Mouse (Mus musculus) heart, embryonic 10.5 days (tissue): Measurements from ENCODE around the gene Psmd5. TPM values are rescaled to one million over a fixed set of nuclear protein-coding genes. Genes with fewer than 3 reads are reported as not detected.
"Not testable (repeated sequence)": the region's sequence is repeated elsewhere in the genome, so short reads cannot be mapped to it uniquely, and the experiment has no call there.

Experiments used
- DNase-seq: peaks from one replicate; pipeline ENCODE4 v3.0.0-alpha.2; 2017; ENCODE audit warnings: low spot score
- H3K27ac ChIP-seq: fragments of 300-500 bp; sonication (generic); 2 replicates; pipeline ENCODE4 v1.5.1; 2016; ENCODE audit warnings: mild to moderate bottlenecking
- H3K27me3 ChIP-seq: fragments of 300-500 bp; sonication (generic); 2 replicates; pipeline ENCODE4 v1.6.1; 2016; ENCODE audit warnings: mild to moderate bottlenecking; ENCODE audit not compliant: poor library complexity, insufficient read depth, severe bottlenecking
- H3K36me3 ChIP-seq: fragments of 300-500 bp; sonication (generic); 2 replicates; pipeline ENCODE4 v1.6.1; 2016; ENCODE audit warnings: mild to moderate bottlenecking, moderate library complexity
- H3K4me1 ChIP-seq: fragments of 300-500 bp; sonication (generic); 2 replicates; pipeline ENCODE4 v1.6.1; 2016; ENCODE audit warnings: mild to moderate bottlenecking
- H3K4me3 ChIP-seq: fragments of 300-500 bp; sonication (generic); 2 replicates; pipeline ENCODE4 v1.5.1; 2016; ENCODE audit warnings: mild to moderate bottlenecking, moderate library complexity
- H3K9me3 ChIP-seq: fragments of 300-500 bp; sonication (generic); 2 replicates; pipeline ENCODE4 v1.6.1; 2016; ENCODE audit warnings: mild to moderate bottlenecking, moderate library complexity
- WGBS: fragments of 180-500 bp; shearing (Covaris S2); methylation state at CpG from one replicate; pipeline ENCODE4 v1.1.7; 2016; 5-methylcytosine and 5-hydroxymethylcytosine counted together
- polyA plus RNA-seq: library from polyadenylated mRNA; unstranded; fragments of >200 nt; fragmentation: Nextera tagmentation; extraction: Ambion mirVana; gene quantifications from 2 replicates; pipeline ENCODE4 v1.2.1, GENCODE M21; 2016

The Psmd5 gene
- polyA plus RNA-seq, 1 experiment from 2014 or later = 96.6 TPM

DNA sequence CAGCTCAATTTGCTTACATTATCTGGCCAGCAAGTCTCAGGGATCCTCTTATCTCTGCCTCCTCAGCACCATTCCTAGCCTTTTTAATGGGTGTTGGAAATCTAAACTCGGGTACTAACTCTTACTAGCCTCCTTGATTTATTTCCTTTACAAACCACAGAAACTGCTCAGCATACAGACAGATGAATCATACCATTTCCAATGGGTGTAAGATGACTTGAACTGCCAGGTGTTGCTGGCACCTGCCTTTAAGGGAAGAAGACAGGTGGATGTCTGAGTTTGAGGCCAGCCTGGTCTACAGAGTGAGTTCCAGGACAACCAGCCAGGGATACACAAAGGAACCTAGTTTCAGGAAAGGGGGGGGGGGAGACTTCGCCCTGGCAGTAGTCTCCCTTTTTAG lies 66.7 kb downstream of the Psmd5 start:
- H3K4me1 ChIP-seq = peaks cover 9% of the 10 kb centered on the region
- H3K9me3 ChIP-seq = no peaks in the 10 kb centered on the region
- H3K36me3 ChIP-seq = peaks cover 56% of the 10 kb centered on the region
- no peak for DNase-seq
- H3K27me3 ChIP-seq = no peaks in the 10 kb centered on the region
- no peak overlapping the region for H3K4me3 ChIP-seq
- H3K27ac ChIP-seq = no peak overlapping the region
- WGBS = 68% methylated on average over 2 of the region's 2 CpGs

DNA sequence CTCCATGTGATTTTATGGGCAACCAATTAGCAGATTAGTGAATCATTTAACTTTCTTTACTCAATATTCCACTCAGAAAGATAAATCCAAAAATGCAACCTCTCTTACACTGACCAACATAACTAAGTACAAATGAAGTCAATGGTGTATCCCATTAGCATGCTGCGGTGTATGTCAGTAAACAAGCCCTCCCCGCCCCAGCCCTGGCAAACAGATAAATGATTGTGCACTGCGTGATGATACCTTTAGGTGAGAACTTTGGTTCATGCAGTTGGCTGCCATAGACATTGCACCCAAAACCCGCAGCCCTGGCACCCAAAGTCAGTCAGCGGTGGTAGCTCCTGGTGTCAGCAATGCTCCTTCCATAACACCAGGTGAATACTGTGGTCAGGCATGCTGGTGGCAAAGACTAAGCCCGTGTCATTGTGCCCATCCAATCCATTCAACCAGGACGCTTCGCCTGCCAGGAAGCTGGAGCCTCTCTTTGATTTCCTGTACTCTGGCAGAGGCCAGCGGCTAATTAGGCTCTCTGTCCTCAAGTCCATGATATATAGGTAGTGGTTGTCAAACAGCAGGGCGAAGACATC lies 69.3 kb downstream of the Psmd5 start:
- H3K27me3 ChIP-seq = no peaks in the 10 kb centered on the region
- no peak overlapping the region for H3K27ac ChIP-seq
- H3K36me3 ChIP-seq = peaks cover 32% of the 10 kb centered on the region
- H3K4me3 ChIP-seq = no peak overlapping the region
- no peaks in the 10 kb centered on the region for H3K9me3 ChIP-seq
- H3K4me1 ChIP-seq = peaks cover 11% of the 10 kb centered on the region
- DNase-seq = no peak
- 90% methylated on average over 10 of the region's 10 CpGs for WGBS

DNA sequence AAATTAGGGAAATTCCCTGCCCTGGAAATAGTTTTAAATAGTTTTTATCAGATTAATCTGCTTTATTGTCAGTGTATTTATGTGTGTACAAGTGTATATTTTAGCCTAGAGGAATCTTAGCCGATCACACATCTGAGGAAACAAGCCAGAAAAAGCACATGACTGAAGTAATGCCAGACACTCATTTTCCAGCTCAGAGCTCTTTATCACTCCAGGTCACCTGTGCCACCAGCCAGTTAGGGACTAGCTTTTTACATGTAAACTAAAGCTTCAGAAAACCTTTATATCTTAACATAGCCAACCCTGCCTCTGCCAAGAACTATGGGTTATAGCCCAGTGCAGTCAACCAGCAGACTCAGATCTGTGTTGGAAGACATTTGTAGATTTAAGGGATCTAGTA lies 70.0 kb downstream of the Psmd5 start:
- no peak overlapping the region for H3K27ac ChIP-seq
- WGBS = 86% methylated on average over 1 of the region's 1 CpGs
- H3K36me3 ChIP-seq = peaks cover 27% of the 10 kb centered on the region

DNA sequence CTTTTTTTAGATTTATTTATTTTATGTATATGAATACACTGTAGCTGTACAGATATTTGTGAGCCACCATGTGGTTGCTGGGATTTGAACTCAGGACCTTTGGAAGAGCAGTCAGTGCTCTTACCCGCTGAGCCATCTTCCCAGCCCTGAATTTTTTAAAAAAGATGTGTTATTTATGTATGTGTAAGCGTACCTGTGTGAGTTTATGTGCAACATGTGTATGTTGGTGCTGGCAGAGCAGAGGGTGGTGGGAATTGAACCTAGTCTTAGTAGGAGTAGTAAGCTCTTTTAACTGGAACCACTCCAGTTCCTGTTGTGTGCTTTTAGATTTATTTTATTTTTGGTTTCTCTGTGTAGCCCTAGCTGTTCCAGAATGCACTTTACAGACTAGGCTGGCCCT lies 70.6 kb downstream of the Psmd5 start:
- 95% methylated on average over 2 of the region's 2 CpGs for WGBS
- Histone ChIP-seq H3K9me3 (no peaks in the 10 kb centered on the region), H3K4me1 (peaks cover 18% of the 10 kb centered on the region), H3K4me3 (no peak overlapping the region), H3K27ac (no peak overlapping the region), H3K27me3 (no peaks in the 10 kb centered on the region), H3K36me3 (peaks cover 22% of the 10 kb centered on the region)
- DNase-seq = no peak

More for the DNA sequence above, 70.0 kb downstream of the Psmd5 start:
- no peaks in the 10 kb centered on the region for H3K9me3 ChIP-seq
- no peaks in the 10 kb centered on the region for H3K27me3 ChIP-seq
- peaks cover 16% of the 10 kb centered on the region for H3K4me1 ChIP-seq
- no peak for DNase-seq
- no peak overlapping the region for H3K4me3 ChIP-seq

DNA sequence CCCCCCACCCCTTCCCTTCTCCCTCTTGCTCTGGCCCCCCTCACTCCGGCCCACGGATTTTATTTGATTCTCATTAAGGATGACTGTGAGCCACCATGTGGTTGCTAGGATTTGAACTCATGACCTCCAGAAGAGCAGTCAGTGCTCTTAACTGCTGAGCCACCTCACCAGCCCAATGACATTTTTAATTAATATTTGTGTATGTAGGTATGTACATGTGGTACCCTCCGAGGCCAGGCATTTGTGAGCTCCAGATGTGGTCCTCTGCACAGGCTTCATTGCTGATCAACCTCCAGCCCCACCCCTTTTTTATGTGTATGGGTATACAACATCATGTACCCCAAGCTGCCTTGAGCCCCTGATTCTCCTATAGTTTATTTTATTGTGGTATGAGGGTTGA lies 71.0 kb downstream of the Psmd5 start:
- peak overlapping the region; percentile 69 for H3K4me3 ChIP-seq
- H3K27me3 ChIP-seq = no peaks in the 10 kb centered on the region
- H3K9me3 ChIP-seq = no peaks in the 10 kb centered on the region
- peaks cover 23% of the 10 kb centered on the region for H3K4me1 ChIP-seq
- H3K36me3 ChIP-seq = peaks cover 18% of the 10 kb centered on the region
- WGBS = 83% methylated on average over 3 of the region's 3 CpGs
- no peak overlapping the region for H3K27ac ChIP-seq
- no peak for DNase-seq

DNA sequence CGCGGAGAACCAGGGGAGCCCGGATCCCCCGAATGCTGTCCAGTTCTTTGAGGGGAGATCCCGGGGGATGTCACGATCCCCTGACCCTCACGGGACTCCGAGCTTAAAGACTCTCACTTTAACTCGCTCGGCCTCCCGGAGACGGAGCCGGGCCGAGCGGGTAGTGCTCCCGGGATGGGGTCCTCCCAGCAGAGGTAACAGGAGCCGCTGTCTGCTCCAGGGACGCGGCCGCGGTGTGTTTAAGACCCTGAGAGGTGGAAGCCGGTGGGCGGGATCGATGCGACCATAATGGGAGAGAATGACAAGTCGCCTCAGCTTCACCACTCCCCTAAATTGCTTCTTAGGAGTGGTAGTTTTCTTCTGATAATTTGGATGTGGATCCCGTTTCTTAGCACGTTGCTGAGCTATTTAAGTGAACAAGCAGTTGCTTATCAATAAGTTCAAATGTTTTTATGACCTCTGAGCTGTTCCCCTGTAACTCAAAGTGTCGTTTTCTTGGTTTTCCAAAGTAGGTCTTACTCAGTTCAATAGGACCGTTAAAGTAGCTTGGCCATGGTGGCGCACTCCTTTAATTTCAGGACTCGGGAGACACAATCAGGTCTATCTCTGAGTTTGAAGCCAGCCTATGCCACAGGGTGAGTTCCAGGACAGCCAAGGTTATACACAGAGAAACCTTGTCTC lies 72.1 kb downstream of the Psmd5 start:
- not testable (repeated sequence) for H3K27me3 ChIP-seq, DNase-seq, H3K9me3 ChIP-seq
- Histone ChIP-seq H3K4me3 (peak overlapping the region; percentile 69), H3K27ac (peak overlapping the region; percentile 94), H3K4me1 (peaks cover 24% of the 10 kb centered on the region), H3K36me3 (peaks cover 11% of the 10 kb centered on the region)
- under 1% methylated on average over 32 of the region's 32 CpGs for WGBS

DNA sequence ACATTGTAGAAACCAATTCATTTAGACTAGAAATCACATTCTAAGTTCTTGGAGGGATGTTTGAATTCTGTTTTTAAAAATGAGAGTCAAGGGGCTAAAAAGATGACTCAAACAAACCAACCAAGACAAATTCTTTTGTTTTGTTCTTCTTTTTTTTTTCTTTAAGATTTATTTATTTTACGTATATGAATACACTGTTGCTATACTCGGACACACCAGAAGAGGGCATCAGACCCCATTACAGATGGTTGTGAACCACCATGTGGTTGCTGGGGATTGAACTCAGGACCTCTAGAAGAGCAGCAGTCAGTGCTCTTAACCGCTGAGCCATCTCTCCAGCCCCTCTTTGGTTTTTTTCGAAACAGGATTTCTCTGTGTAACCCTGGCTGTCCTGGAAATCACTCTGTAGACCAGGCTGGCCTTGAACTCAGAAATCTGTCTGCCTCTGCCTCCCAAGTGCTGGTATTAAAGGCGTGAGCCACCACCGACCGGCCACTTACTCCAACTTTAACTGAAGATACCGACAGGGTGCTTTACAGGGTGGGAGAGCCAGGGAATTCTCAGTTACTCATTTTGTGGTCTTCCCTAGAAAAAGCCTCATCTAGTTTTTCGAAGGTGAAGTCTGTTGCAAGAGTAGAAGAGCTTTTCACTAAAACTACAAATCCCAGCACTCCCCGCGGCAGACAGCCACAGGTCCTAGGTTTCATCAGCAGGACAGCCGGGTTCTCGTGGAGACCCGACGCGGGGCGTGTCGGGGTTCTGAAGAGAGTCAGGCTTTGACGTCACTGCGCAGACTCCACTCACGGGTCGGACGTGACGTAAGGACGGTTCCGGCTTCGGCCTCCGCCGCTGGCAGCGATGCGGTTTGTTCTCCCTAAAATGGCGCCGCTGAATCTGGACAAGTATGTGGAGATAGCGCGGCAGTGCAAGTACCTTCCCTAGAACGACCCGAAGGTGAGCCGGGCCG lies 73.0 kb downstream of the Psmd5 start:
- peak overlapping the region; percentile 94 for H3K27ac ChIP-seq
- H3K36me3 ChIP-seq = peaks cover 13% of the 10 kb centered on the region
- peak; percentile 99 for DNase-seq
- H3K4me3 ChIP-seq = peak overlapping the region; percentile 69
- H3K9me3 ChIP-seq = no peaks in the 10 kb centered on the region
- no peaks in the 10 kb centered on the region for H3K27me3 ChIP-seq
- peaks cover 24% of the 10 kb centered on the region for H3K4me1 ChIP-seq
- 5% methylated on average over 39 of the region's 39 CpGs for WGBS

DNA sequence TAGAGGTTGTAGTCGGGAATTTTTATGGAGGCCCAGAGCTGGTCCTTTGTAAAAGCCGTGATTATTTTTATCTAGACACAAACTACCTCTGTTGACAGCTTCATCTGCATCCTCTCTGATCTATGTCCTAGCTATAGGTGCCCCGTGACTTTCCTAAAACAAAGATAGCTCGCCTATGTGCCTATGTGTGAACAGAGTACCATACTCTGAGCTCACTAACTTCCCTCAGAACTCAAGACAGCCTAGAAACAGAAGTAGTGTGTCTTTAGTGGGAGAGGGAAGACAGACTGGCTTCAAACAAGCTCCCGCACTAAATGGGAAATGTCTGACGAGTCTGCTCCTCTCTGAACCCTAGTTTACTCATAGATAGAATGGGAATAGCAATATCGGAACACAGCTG lies 74.4 kb downstream of the Psmd5 start:
- 71% methylated on average over 7 of the region's 7 CpGs for WGBS
- no peaks in the 10 kb centered on the region for H3K9me3 ChIP-seq
- DNase-seq = no peak
- H3K36me3 ChIP-seq = peaks cover 16% of the 10 kb centered on the region
- H3K27me3 ChIP-seq = no peaks in the 10 kb centered on the region
- H3K27ac ChIP-seq = peak overlapping the region; percentile 86
- H3K4me3 ChIP-seq = peak overlapping the region; percentile 74
- peaks cover 20% of the 10 kb centered on the region for H3K4me1 ChIP-seq

Other genes with a start within 250 kb of the Psmd5 start
- 63.7 and 80.0 TPM in 2 replicates for gene Gapvd1, start 119.7 kb downstream of the Psmd5 start, polyA plus RNA-seq
- gene Hspa5, start 103.0 kb downstream of the Psmd5 start, polyA plus RNA-seq = 1,119 and 1,337 TPM in 2 replicates
- 39.3 and 40.2 TPM in 2 replicates for gene Rabepk, start 75.1 kb downstream of the Psmd5 start, polyA plus RNA-seq
- gene Fbxw2, start 48.7 kb downstream of the Psmd5 start, polyA plus RNA-seq = 60.1 and 74.5 TPM in 2 replicates
- not detected in 2 replicates for gene Gm34653, start 42.0 kb downstream of the Psmd5 start, polyA plus RNA-seq
- gene Cutal, start 572 bp downstream of the Psmd5 start, polyA plus RNA-seq = 0.31 TPM in 1 of 2 replicates, not detected in the other
- 3.1 and 3.9 TPM in 2 replicates for gene Phf19, start 39.1 kb upstream of the Psmd5 start, polyA plus RNA-seq
- 0.78 and 0.85 TPM in 2 replicates for gene Traf1, start 86.8 kb upstream of the Psmd5 start, polyA plus RNA-seq
- 0.31 TPM in 1 of 2 replicates, not detected in the other for gene Hc, start 186.5 kb upstream of the Psmd5 start, polyA plus RNA-seq
- gene AI182371, start 226.6 kb upstream of the Psmd5 start, polyA plus RNA-seq = 2.0 TPM in 2 replicates
- gene Cntrl, start 234.5 kb upstream of the Psmd5 start, polyA plus RNA-seq = 18.4 and 19.0 TPM in 2 replicates